Mouse (Mus musculus) layer of hippocampus, adult 18-20 months (tissue): Measurements from ENCODE around the gene Gtf2ird2. TPM values are rescaled to one million over a fixed set of nuclear protein-coding genes. Genes with fewer than 3 reads are reported as not detected.

Experiments used
- DNase-seq, 2 experiments: peaks; one replicate each; pipeline ENCODE4 v3.0.0; 2022; ENCODE audit warnings: low spot score in 2 of 2
- total RNA-seq, 2 experiments: library from RNA; stranded (reverse); gene quantifications; 2 replicates each; pipeline ENCODE4 v1.2.3; 2021

The Gtf2ird2 gene
- total RNA-seq, 2 experiments from 2014 or later = 15.7 to 16.8 TPM

- DNase-seq = no peak
These were observed 1.6 kb upstream of the Gtf2ird2 start for GRCm38 (mm10) chr5:134182172-134182571.

GRCm38 (mm10) chr5:134182735-134183134 lies 1.1 kb upstream of the Gtf2ird2 start:
- DNase-seq = no peak

- DNase-seq = no peak
These were observed 657 bp upstream of the Gtf2ird2 start for GRCm38 (mm10) chr5:134183162-134183561.

GRCm38 (mm10) chr5:134186059-134186458 lies 2.2 kb downstream of the Gtf2ird2 start:
- DNase-seq = no peak

- peak in 1 of 2 experiments; percentile 67 for DNase-seq
These were observed 3.3 kb downstream of the Gtf2ird2 start for GRCm38 (mm10) chr5:134186961-134187731.

- DNase-seq = no peak
These were observed 4.8 kb downstream of the Gtf2ird2 start for GRCm38 (mm10) chr5:134188571-134188970.

- no peak for DNase-seq
These were observed 9.8 kb downstream of the Gtf2ird2 start for GRCm38 (mm10) chr5:134193664-134194063.

- no peak for DNase-seq
These were observed 22.9 kb downstream of the Gtf2ird2 start for GRCm38 (mm10) chr5:134206721-134207120.

- no peak for DNase-seq
These were observed 26.2 kb downstream of the Gtf2ird2 start for GRCm38 (mm10) chr5:134209931-134210554.

- DNase-seq = no peak
These were observed 30.4 kb downstream of the Gtf2ird2 start for GRCm38 (mm10) chr5:134214021-134214806.

GRCm38 (mm10) chr5:134217900-134218299 lies 34.1 kb downstream of the Gtf2ird2 start:
- no peak for DNase-seq

- no peak for DNase-seq
These were observed 37.5 kb downstream of the Gtf2ird2 start for GRCm38 (mm10) chr5:134221278-134221677.

- DNase-seq = no peak
These were observed 37.9 kb downstream of the Gtf2ird2 start for GRCm38 (mm10) chr5:134221708-134222150.

- DNase-seq = no peak
These were observed 41.5 kb downstream of the Gtf2ird2 start for GRCm38 (mm10) chr5:134225110-134225901.

GRCm38 (mm10) chr5:134226946-134227345 lies 43.1 kb downstream of the Gtf2ird2 start:
- DNase-seq = no peak

GRCm38 (mm10) chr5:134227574-134228248 lies 43.9 kb downstream of the Gtf2ird2 start:
- DNase-seq = no peak

- DNase-seq = no peak
These were observed 44.4 kb downstream of the Gtf2ird2 start for GRCm38 (mm10) chr5:134228249-134228638.

- no peak for DNase-seq
These were observed 45.6 kb downstream of the Gtf2ird2 start, which contains the start of gene Ncf1 for GRCm38 (mm10) chr5:134229391-134229790. Gene Ncf1, minus strand, starts transcription at chr5:134229625.

GRCm38 (mm10) chr5:134231376-134231775 lies 47.6 kb downstream of the Gtf2ird2 start:
- DNase-seq = no peak

- DNase-seq = no peak
These were observed 48.3 kb downstream of the Gtf2ird2 start for GRCm38 (mm10) chr5:134232111-134232510.
